In the genomic region with DNA sequence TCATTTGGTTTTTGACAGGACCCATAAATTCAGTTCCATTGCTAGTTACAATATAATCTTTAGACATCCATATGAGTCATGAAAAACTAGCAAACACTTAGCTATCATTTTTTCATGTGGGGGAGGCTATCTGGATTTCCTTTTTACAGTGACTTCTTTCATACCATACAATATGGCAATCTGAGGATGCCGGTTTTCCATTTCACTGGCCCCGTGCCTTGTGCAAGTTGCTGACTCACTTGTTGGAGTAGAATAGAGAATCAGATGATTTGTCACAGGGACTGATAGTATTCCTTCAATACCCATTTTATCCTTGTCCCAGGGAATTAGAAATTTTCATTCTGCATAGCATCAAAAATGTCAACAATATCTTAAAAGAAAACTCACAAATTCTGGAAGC, we compare ENCODE assay signal across 16 mouse cellular contexts.
DNase-seq lines count a peak whose midpoint lies in the region.
"Had no signal": no experiment of that assay in that cellular context is flagged by ENCODE, and none has a peak within 500 bp of the region (broad histone marks: within the 10 kb centered on the region; RNA-seq: fewer than 3 reads in every experiment).

No protein-coding gene starts in this region.

- peak; percentile 6 for DNase-seq in frontal cortex, postnatal 36 days (ENCODE audit: low spot score in 2 of 2)
- no peak for DNase-seq in frontal cortex, postnatal 10 days (ENCODE audit: low spot score in 2 of 2)
- peak; percentile 5 for DNase-seq in right cerebral cortex, postnatal 14 days
- no peak for DNase-seq in right cerebral cortex, postnatal 36 days (ENCODE audit: low spot score in 2 of 2)
- DNase-seq in NIH3T3 (ENCODE audit: low read depth) = peak; percentile 75
- DNase-seq in fibroblast of lung, adult 2 months (ENCODE audit: low read depth) = peak; percentile 18
- no peak for DNase-seq in kidney, adult 18-20 months
- DNase-seq in thymus, postnatal 14 days = no peak
- DNase-seq: adrenal gland, adult 2 months; adrenal gland, postnatal 10 days; adrenal gland, postnatal 36 days; cerebellum, adult 11 months; cerebellum, adult 18-20 months; cerebellum, adult 9-10 months; cerebellum, postnatal 10 days; cerebellum, postnatal 25 days had no signal

Comparison
In these comparisons a context has a peak if more than half of its experiments do, and no peak if none do; other contexts are left out.
1. DNase-seq: peak in frontal cortex, postnatal 36 days (2 of 2), right cerebral cortex, postnatal 14 days (single experiment), NIH3T3 (single experiment) and fibroblast of lung, adult 2 months (single experiment); none in frontal cortex, postnatal 10 days (0 of 2), right cerebral cortex, postnatal 36 days (0 of 2), kidney, adult 18-20 months (single experiment) and thymus, postnatal 14 days (single experiment).